Mouse (Mus musculus) adipocyte (in vitro differentiated cells): ENCODE measurements around the gene Rpp21.
"Not testable (repeated sequence)": the region's sequence is repeated elsewhere in the genome, so short reads cannot be mapped to it uniquely, and the experiment has no call there.

ENCODE experiments used
- DNase-seq: peaks from one replicate; pipeline ENCODE4 v3.0.0-alpha.2; 2016; ENCODE audit warnings: low spot score

The Rpp21 gene

GRCm38 (mm10) chr17:36235300-36235699, 22.6 kb downstream of the Rpp21 start:
- DNase-seq: not testable (repeated sequence)

GRCm38 (mm10) chr17:36233572-36233971, 24.3 kb downstream of the Rpp21 start:
- no peak for DNase-seq

- DNase-seq: peak; percentile 99
Measured at GRCm38 (mm10) chr17:36231318-36231717, 26.6 kb downstream of the Rpp21 start.

- no peak for DNase-seq
Measured at GRCm38 (mm10) chr17:36229046-36229445, 28.8 kb downstream of the Rpp21 start.

- DNase-seq: no peak
Measured at GRCm38 (mm10) chr17:36226921-36227320, 30.9 kb downstream of the Rpp21 start.

GRCm38 (mm10) chr17:36225231-36225824, 32.5 kb downstream of the Rpp21 start:
- no peak for DNase-seq

GRCm38 (mm10) chr17:36224451-36224850, 33.4 kb downstream of the Rpp21 start:
- no peak for DNase-seq

- DNase-seq: no peak
Measured at GRCm38 (mm10) chr17:36218594-36219155, 39.2 kb downstream of the Rpp21 start.

GRCm38 (mm10) chr17:36215586-36215985, 42.3 kb downstream of the Rpp21 start:
- DNase-seq: no peak

- peak; percentile 27 for DNase-seq
Measured at GRCm38 (mm10) chr17:36206846-36207245, 51.0 kb downstream of the Rpp21 start.

- DNase-seq: no peak
Measured at GRCm38 (mm10) chr17:36205862-36206261, 52.0 kb downstream of the Rpp21 start.
